In the genomic region with DNA sequence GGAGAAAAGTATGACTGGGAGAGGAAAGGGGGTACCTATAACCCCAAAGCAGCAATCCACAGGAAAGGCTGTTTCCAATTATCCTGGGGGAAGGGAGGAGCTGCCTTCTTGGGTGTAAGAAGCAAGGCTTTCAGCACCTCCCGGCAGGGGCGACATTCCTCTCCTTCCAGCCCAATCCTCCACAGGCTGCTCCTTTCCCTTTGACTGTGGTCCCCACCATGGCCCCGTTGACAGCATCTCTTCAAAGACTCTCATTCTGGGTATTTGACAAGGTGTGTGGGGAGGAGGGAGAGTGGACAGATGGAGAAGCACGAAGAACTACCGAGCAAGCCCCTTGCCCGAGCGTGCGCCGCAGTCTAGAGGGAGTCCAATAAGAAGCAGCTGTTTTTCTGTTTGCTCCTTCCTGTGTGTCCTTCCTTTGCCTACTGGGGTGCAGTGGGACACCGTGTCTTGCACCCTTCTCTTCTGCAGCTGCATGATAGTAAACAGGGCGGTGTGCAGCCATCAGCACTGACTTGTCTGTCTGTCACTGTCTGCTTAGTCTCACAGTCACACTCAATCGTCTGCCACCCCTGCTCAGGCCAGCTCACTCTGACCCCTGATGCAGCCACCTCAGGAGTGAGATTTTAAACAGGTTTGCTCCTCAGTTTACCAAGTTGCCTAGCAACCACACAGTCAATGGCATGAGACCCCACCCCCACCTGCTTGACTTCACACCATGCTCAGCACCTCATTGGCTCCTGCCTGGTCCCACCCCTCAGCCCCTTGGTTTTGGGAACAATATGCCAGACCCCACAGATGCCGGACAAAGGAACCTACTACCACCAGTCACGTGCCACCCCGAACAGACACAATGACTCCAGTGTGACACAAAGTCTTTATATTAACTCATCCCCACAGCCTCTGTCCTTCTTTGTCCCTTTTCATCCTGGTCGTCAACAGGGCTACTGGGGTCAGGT, we compare ENCODE assay signal across 11 mouse cellular contexts. TPM values are rescaled to one million over a fixed set of nuclear protein-coding genes. Genes with fewer than 3 reads are reported as not detected.
DNase-seq lines count a peak whose midpoint lies in the region; ATAC-seq and TF ChIP-seq lines count a peak whose summit lies in the region.
"Had no signal": no experiment of that assay in that cellular context is flagged by ENCODE, and none has a peak within 500 bp of the region (broad histone marks: within the 10 kb centered on the region; RNA-seq: fewer than 3 reads in every experiment).

No protein-coding gene starts in this region.

- H3K36me3 ChIP-seq in heart, embryonic 12.5 days: peaks cover 32% of the 10 kb centered on the region
- peaks cover 22% of the 10 kb centered on the region for H3K36me3 ChIP-seq in ES-E14 (ENCODE audit: control insufficient read depth, insufficient read depth, low read length, poor library complexity, severe bottlenecking)
- peaks cover 27% of the 10 kb centered on the region for H3K36me3 ChIP-seq in forebrain, embryonic 14.5 days (ENCODE audit: control insufficient read depth, insufficient read depth, low read length)

- peak overlapping the region; percentile 86 for H3K4me2 ChIP-seq in heart, embryonic 12.5 days
- peak overlapping the region; percentile 79 for H3K4me2 ChIP-seq in forebrain, embryonic 14.5 days (ENCODE audit: low read length)

- in situ Hi-C loops in ES-E14 (cut with MboI; ENCODE audit: low sequenced_read_pairs in 2 of 2, unreplicated experiment in 2 of 2): no loop called here

- 16% methylated on average over 16 of the region's 16 CpGs for WGBS in heart, embryonic 12.5 days
- 22% methylated on average over 16 of the region's 16 CpGs for WGBS in forebrain, embryonic 14.5 days

- H3K27ac ChIP-seq in heart, embryonic 12.5 days (ENCODE audit: poor library complexity, severe bottlenecking): peak overlapping the region; percentile 96
- H3K27ac ChIP-seq in ES-E14 (ENCODE audit: insufficient read depth, low read depth, low read length, poor library complexity, severe bottlenecking): peak overlapping the region; percentile 27; the same call in 1 of the 2 replicates
- peak overlapping the region; percentile 75 for H3K27ac ChIP-seq in forebrain, embryonic 14.5 days (ENCODE audit: low read depth, low read length)
- H3K27ac ChIP-seq: liver, embryonic 14.5 days had no signal

- H3K27me3 ChIP-seq in heart, embryonic 12.5 days (replicated peaks): peaks cover 11% of the 10 kb centered on the region; the same call in 1 of the 2 replicates
- H3K27me3 ChIP-seq in forebrain, embryonic 14.5 days (replicated peaks; ENCODE audit: control insufficient read depth, insufficient read depth, low read length): no peaks in the 10 kb centered on the region

- H3K4me1 ChIP-seq in heart, embryonic 12.5 days (replicated peaks): peaks cover 73% of the 10 kb centered on the region
- peaks cover 16 to 48% of the 10 kb centered on the region in 2 experiments; a peak in 3 of 4 replicates for H3K4me1 ChIP-seq in ES-E14 (ENCODE audit: control insufficient read depth in 2 of 2, insufficient read depth in 2 of 2, low read length in 2 of 2, poor library complexity in 1 of 2)
- peaks cover 35% of the 10 kb centered on the region for H3K4me1 ChIP-seq in forebrain, embryonic 14.5 days (ENCODE audit: control insufficient read depth, insufficient read depth, low read length)

- H3K9me3 ChIP-seq in heart, embryonic 12.5 days (replicated peaks): no peaks in the 10 kb centered on the region
- H3K9me3 ChIP-seq in ES-E14 (ENCODE audit: control insufficient read depth, insufficient read depth, low read depth, low read length): no peaks in the 10 kb centered on the region
- no peaks in the 10 kb centered on the region for H3K9me3 ChIP-seq in forebrain, embryonic 14.5 days (replicated peaks; ENCODE audit: control insufficient read depth, low read length)

- ATAC-seq in heart, embryonic 12.5 days (ENCODE audit: insufficient number of reproducible peaks, low FRiP score): peak; percentile 23
- peak; percentile 53 for ATAC-seq in forebrain, embryonic 14.5 days
- no peak for ATAC-seq in monocyte, adult 5-6 weeks (replicated peaks; ENCODE audit: insufficient number of reproducible peaks, low FRiP score, low TSS enrichment, poor library complexity, severe bottlenecking)

- H3K4me3 ChIP-seq in heart, embryonic 12.5 days: peak overlapping the region; percentile 62
- H3K4me3 ChIP-seq in ES-E14 (ENCODE audit: insufficient read depth in 1 of 2, low read depth in 1 of 2, low read length in 2 of 2, poor library complexity in 1 of 2, severe bottlenecking in 1 of 2): 0 out of 4 replicates have a peak overlapping the region, but pooled peaks of 1 of the 2 experiments have one; percentile 61
- H3K4me3 ChIP-seq in forebrain, embryonic 14.5 days (ENCODE audit: low read depth, low read length): peak overlapping the region; percentile 6; the same call in 1 of the 2 replicates

- H3K9ac ChIP-seq in heart, embryonic 12.5 days: peak overlapping the region; percentile 88
- H3K9ac ChIP-seq in ES-E14 (ENCODE audit: insufficient read depth, low read depth, low read length, poor library complexity, severe bottlenecking): no peak overlapping the region; the same call in 1 of the 2 replicates
- H3K9ac ChIP-seq in forebrain, embryonic 14.5 days (ENCODE audit: low read length): peak overlapping the region; percentile 2; the same call in 1 of the 2 replicates
- H3K9ac ChIP-seq: liver, embryonic 14.5 days had no signal

- DNase-seq in heart, adult 9 months (ENCODE audit: low spot score in 2 of 2): no peak
- DNase-seq in ES-E14 (ENCODE audit: low read depth, low spot score): no peak
- peak; percentile 75 for DNase-seq in forebrain, embryonic 14.5 days (ENCODE audit: low spot score)
- DNase-seq in mesoderm, embryonic 11.5 days (ENCODE audit: low read depth, low spot score): peak; percentile 74
- DNase-seq in right cerebral cortex, adult 2 months (ENCODE audit: low spot score in 2 of 2): no peak
- DNase-seq in adrenal gland, adult 18-20 months (ENCODE audit: low spot score in 2 of 2): no peak
- DNase-seq: B cell, adult 2 months; gastrocnemius, postnatal 36 days had no signal

TF ChIP-seq in ES-E14, 5 proteins besides CTCF, POLR2A, EP300 and RAD21:
- TF ChIP-seq ZC3H11A (IDR thresholded peaks at IDR 0.05; ENCODE audit: borderline replicate concordance, low read depth, low read length) (no peak), CHD2 (IDR thresholded peaks at IDR 0.05; ENCODE audit: low read depth, low read length) (no peak; the same call in 1 of the 2 replicates), MAFK (IDR thresholded peaks at IDR 0.05; ENCODE audit: insufficient read depth, low read depth, low read length) (no peak), ZNF384 (IDR thresholded peaks at IDR 0.05; ENCODE audit: low read depth, low read length) (no peak), HCFC1 (IDR thresholded peaks at IDR 0.05; ENCODE audit: borderline replicate concordance, insufficient read depth, low read length) (no peak)

RNA-seq across cellular contexts. Expression of a gene that starts 1.2 kb away (rescaled TPM):
- polyA plus RNA-seq in heart, embryonic 12.5 days (2016; fragmentation: Nextera tagmentation; extraction: Ambion mirVana): 87.4 and 90.0 TPM in 2 replicates
- total RNA-seq in ES-E14 (2012; rRNA removed): 3.1 and 3.2 TPM in 2 replicates
- 38.6 and 48.2 TPM in 2 replicates for polyA plus RNA-seq in forebrain, embryonic 14.5 days (2014; fragmentation: Nextera tagmentation; extraction: Ambion mirVana)
- total RNA-seq in monocyte, adult 5-6 weeks (2017): 0.49 to 0.96 TPM in 2 of 3 replicates, not detected in the other
- under 1 TPM; 0.74 to 0.76 TPM for total RNA-seq in adrenal gland, adult 18-20 months (2021)

RNA-seq across cellular contexts. Expression of a gene that starts 12.3 kb away (rescaled TPM):
- polyA plus RNA-seq in heart, embryonic 12.5 days (2016; fragmentation: Nextera tagmentation; extraction: Ambion mirVana): 0.15 and 0.59 TPM in 2 replicates
- 0.98 and 2.5 TPM in 2 replicates for total RNA-seq in ES-E14 (2012; rRNA removed)
- polyA plus RNA-seq in forebrain, embryonic 14.5 days (2014; fragmentation: Nextera tagmentation; extraction: Ambion mirVana): 2.7 and 3.8 TPM in 2 replicates
- total RNA-seq in monocyte, adult 5-6 weeks (2017): 1.4 to 6.4 TPM (median 4.7 TPM) in 3 replicates
- under 1 TPM; 0.13 TPM for total RNA-seq in adrenal gland, adult 18-20 months (2021)

RNA-seq across cellular contexts. Expression of a gene that starts 18.9 kb away (rescaled TPM):
- polyA plus RNA-seq in heart, embryonic 12.5 days (2016; fragmentation: Nextera tagmentation; extraction: Ambion mirVana): 18.7 and 19.5 TPM in 2 replicates
- total RNA-seq in ES-E14 (2012; rRNA removed): 30.7 and 33.0 TPM in 2 replicates
- 24.6 and 29.3 TPM in 2 replicates for polyA plus RNA-seq in forebrain, embryonic 14.5 days (2014; fragmentation: Nextera tagmentation; extraction: Ambion mirVana)
- total RNA-seq in monocyte, adult 5-6 weeks (2017): 2.8 to 9.4 TPM (median 3.8 TPM) in 3 replicates
- total RNA-seq in adrenal gland, adult 18-20 months (2021): 10 to 100 TPM in 1 of 2 experiments, 1 to 10 TPM in 1; 9.6 to 10.9 TPM

RNA-seq across cellular contexts. Expression of a gene that starts 19.0 kb away (rescaled TPM):
- 76.0 and 79.1 TPM in 2 replicates for polyA plus RNA-seq in heart, embryonic 12.5 days (2016; fragmentation: Nextera tagmentation; extraction: Ambion mirVana)
- total RNA-seq in ES-E14 (2012; rRNA removed): 98.0 and 105 TPM in 2 replicates
- polyA plus RNA-seq in forebrain, embryonic 14.5 days (2014; fragmentation: Nextera tagmentation; extraction: Ambion mirVana): 111 and 113 TPM in 2 replicates
- 11.9 to 26.9 TPM (median 24.5 TPM) in 3 replicates for total RNA-seq in monocyte, adult 5-6 weeks (2017)
- total RNA-seq in adrenal gland, adult 18-20 months (2021): 10 to 100 TPM; 48.4 to 53.4 TPM

RNA-seq across cellular contexts. Expression of a gene that starts 44.6 kb away (rescaled TPM):
- polyA plus RNA-seq in heart, embryonic 12.5 days (2016; fragmentation: Nextera tagmentation; extraction: Ambion mirVana): 30.9 and 31.1 TPM in 2 replicates
- total RNA-seq in ES-E14 (2012; rRNA removed): 12.1 and 13.1 TPM in 2 replicates
- polyA plus RNA-seq in forebrain, embryonic 14.5 days (2014; fragmentation: Nextera tagmentation; extraction: Ambion mirVana): 22.0 and 31.5 TPM in 2 replicates
- total RNA-seq in monocyte, adult 5-6 weeks (2017): not detected in 3 replicates
- total RNA-seq in adrenal gland, adult 18-20 months (2021): 10 to 100 TPM; 32.8 to 39.8 TPM

Comparison
In these comparisons a context has a peak if more than half of its experiments do, and no peak if none do; other contexts are left out.
1. H3K27ac ChIP-seq: peak in every context shown above with its lines; median percentile 96 in heart, embryonic 12.5 days; 75 in forebrain, embryonic 14.5 days; 27 in ES-E14.
2. DNase-seq: peak in forebrain, embryonic 14.5 days (single experiment) and mesoderm, embryonic 11.5 days (single experiment); none in heart, adult 9 months (0 of 2), ES-E14 (single experiment), right cerebral cortex, adult 2 months (0 of 2) and adrenal gland, adult 18-20 months (0 of 2).